Mouse (Mus musculus): ENCODE data around the gene Fermt1.

The Fermt1 gene

DNA sequence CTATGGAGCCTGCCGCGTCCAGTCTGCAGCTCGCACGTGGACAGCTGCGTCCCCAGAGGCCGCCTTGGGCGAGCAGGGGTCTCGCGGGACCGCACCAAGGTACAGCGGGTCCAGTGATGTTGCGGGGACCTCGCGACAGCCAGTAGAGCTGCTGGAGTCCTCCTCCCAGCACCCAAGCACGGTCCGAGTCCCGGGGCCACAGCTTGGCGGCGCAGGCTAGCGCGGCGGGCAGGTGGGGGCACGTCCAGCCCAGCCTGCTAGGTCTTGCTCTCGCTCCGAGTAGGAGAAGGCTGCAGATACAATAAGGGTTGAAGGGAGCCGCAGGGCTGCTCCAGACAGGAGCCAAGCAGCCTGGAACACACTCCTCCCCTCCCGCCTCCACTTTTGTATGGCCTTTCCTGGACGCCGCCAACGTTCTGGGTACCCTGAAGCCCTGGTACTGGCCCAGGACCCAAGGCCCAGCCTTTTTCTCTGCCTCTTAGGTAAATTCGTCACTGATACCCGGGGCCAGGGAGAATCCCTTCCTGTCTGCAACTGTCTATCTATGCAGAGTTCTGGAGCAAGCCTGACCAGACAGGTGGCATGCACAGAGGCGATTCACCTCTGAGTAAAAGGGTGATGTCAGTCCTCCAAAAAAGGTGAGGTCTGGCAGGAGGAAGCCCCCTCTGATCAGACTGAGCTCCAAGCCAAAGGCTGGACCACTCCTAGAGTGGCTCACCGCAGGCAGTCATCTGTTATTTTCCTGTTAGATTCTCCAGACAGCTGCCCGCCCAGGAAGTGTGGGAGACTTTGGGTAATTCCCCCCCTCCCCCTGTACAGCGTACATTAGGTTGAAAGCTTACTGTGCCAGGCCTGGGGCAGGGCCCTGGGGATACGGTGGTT, at the start of gene Fermt1:
Gene Fermt1, minus strand, starts transcription at position 581 of the 882 bp plus-strand sequence.
- no peak for DNase-seq (ENCODE audit: low read depth, low spot score)

DNA sequence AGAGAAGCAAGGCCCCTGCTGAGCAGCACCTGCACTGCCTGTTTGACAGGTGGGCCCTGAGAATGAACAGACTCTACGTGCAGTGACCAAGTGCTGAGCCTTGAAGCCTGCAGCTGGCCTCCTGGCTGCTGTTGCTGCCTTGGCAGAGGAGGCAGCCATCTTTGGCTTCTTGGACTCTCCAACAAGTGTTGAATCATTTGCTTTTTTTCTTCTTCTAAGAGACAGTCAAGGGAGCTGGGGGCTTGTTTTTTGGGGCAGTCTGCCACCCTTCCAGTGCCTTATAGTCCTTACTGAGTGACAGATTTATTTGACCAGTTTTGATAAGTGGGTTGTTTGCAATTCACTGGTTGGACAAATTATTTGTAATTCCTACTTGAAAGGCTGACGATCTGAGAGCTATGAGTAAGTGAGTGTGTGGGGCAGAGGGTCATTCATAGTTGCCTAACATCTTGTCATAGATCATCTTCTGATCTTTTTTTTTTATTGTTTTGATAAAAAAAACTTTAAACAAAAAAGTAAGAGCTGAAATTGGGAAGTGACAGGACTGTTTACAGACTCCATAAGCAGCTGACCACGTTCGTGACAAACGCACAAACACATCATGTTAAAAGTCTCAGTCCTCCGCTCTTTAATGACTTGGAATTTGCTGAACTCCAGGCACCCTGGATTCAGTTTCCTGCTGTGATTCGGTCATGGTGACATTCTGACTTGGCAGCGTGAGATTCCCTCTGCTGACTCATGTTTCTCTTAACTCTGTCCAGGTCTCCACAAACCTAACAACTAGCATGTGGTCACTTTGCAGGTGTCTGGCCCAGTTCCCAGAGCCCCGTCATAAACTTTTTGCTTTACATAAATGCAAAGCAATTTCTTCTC, 47.2 kb upstream of the Fermt1 start:
- DNase-seq (ENCODE audit: low read depth, low spot score) = peak; percentile 68

DNA sequence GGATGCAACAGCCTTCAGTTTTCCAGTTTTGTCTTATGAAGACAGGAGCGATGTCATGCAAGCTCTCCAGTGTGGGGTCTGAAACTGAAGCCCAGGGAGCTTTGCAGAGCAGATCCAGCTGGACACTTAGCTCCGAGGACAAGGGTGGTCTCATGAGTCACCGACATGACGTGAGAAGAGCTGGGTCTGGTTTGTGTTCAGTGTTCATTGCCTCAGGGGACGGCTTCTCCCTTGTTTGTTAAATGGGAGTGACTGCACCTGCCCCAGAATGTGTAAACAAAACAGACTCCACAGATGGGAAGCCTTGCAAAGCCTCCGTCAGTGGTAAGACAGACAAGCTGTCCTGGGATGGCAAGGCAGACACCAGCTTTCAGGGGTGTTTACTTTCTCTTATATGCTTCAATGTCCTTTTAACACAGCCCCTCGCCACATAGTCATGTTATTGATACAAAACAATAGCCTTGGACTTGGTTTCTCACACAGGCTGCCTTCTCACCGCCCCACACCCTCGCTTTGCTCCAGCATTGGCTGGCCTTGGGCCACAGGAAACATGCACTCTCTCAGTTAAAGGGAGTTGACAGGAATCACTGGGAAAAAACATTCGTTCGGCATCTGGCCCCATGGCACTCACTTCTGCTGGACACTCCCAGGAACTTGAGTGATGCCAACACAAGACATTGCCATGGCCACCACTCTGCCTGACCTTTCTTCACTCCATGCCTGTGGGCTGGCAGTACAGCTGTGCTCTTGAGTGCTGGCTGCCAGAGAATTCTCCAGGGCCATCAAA, 44.3 kb upstream of the Fermt1 start:
- peak; percentile 36 for DNase-seq (ENCODE audit: low read depth, low spot score)

DNA sequence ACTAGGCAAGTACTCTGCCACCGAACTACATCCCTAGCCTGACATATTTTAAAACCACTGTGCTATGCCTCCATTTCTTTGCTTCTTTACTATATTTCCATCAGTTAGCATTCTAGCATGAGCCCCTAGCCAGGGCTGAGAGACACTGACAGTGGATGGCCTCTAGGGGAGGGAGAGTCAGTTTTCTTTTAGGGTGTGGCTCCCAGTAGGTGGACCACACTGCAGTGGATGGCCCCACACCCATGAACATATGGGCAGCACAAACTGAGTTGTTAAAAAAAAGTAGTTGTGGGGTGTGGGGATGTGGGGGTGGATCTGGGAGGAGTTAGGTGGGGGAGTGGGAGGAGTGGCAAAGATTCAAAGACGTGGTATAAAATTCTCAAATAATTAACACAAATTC, 27.6 kb upstream of the Fermt1 start:
- DNase-seq (ENCODE audit: low read depth, low spot score) = no peak

DNA sequence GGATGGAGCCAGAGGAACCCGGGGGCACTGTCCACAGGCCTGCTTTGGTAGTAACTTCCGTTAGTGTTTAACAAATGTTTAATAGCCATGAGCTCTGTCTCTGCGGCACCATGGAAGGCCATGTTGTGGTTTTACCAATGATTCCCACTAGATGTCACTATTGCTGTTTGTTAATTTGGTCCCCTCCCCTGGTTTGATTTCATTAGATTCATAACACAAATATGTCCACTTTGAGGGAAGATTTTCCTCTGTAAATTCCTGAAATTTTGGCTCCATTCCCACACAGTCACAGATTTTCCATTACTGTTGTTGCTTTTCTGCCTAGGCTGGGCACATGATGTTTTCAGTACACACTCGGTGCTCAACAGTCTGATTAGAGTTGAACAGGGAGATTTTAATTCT, 25.1 kb upstream of the Fermt1 start:
- DNase-seq (ENCODE audit: low read depth, low spot score) = peak; percentile 61

DNA sequence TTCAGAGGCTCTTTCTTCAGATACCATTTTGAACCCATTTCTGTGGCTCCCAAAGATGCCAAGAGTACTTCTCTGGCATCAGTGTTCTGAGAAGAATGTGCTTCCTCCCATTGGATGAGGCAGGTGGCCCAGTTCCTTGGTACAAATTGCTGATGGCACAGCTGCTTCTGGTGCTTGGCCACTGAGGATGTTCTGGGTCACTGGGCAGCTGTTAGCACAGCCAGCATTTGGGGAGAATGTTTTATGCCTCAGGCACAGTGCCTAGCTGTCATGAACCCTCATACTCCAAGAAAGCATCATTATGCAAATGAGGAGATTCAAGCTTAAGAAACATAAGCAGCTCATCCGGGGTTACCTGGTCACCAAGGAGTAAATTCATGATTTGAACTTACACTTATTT, 12.1 kb upstream of the Fermt1 start:
- no peak for DNase-seq (ENCODE audit: low read depth, low spot score)

DNA sequence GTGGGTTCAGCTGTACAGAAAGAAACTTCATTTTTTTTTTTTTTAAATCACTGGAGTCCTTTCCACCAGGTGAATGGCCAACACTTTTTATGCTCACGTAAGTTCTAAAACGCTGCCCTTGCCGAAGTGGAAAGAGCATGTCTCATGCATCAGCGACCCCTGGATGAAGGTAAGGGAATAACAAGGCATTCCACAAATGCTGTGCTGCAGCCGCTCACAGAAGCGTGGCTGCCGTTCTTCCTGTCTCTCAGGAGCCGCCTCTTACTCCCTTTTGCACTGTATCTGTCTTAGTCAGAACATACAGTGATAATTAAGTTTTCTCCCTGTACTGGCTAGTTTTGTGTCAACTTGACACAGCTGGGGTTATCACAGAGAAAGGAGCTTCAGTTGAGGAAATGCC, 6.5 kb upstream of the Fermt1 start:
- no peak for DNase-seq (ENCODE audit: low read depth, low spot score)

DNA sequence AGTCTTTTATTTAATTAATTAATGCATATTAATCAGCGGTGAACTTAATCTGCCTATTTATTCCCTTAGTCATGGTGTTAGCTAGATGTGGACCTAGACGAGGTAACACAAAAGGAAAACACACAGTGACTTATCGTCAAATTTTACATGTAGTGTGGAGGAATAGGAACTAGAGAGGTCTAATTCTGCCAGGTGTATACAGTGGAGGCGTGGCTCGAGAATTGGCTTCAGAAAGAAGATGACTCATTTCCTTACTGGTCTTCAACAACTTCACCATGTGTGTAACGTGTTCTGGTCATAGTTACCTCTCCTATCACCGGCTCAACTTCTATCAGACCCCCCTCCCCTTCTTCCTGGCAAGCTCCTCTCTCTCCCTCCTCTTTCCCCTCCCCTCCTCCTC, 2.5 kb upstream of the Fermt1 start:
- DNase-seq (ENCODE audit: low read depth, low spot score) = no peak

DNA sequence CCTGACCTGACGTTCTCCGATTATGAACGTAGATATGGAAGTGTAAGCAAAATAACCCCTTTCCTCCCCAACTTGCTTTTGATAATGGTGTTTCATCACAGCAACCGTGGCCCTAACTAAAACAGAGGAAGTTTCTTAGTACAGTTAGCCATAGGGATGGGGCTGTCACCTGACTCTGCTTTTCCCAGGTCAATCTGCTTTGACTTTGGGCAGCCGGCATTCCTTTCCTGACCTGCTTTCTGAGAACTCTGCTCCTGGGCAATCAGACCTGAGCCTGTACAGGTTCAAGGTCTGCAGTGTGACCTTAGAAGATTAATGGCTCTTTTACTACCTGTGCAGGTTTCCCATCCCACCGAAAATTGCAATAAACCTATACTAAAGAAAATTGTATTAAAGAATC, 1.3 kb upstream of the Fermt1 start:
- no peak for DNase-seq (ENCODE audit: low read depth, low spot score)

DNA sequence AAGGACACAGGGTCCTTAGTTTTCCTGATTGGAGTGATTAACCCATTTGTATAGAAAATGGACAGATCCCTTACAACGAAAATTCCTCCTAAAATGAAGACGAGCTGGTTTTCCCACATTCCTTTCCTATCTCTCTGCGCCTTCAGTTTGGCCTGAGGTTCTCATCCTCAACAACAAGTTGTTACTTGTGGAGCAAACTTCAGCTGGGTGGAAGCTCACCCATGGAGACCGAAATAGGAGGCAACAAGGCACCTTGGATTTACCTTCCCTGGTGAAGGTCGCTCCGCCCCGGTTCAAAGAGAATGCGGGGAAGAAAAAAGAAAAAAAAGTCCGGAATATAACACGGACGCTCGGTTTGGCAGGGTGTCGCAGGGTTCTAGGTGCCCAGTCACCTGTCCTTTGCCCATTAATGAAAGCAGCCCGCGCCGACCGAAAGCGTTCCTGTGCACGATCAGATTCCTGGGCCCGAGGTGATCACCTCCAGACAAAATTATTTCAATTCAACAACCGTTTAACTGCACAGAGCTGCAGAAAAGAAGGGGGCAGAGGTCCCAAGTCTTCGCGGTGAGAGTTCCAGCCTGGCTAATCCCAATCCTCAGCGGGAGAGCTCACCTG, 888 bp downstream of the Fermt1 start:
- no peak for DNase-seq (ENCODE audit: low read depth, low spot score)

DNA sequence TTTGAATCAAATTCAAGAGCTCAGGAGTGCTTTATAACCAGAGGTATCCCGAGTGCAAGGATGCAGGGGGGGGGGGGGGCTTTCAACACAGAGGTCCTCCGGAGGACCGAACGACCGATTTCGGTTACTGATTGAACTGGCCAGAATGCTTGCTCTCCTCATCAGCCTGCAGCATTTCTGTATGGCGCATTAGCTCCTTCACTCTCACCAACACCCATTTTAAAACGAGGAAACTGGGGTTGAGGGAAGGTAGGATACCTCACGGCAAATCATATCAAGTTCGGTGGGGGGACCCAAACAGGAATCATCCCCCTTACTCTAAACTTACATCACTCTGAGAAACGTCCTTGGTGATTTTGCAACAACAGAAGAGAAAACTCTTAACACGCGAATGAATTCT, 1.7 kb downstream of the Fermt1 start:
- DNase-seq (ENCODE audit: low read depth, low spot score) = no peak

DNA sequence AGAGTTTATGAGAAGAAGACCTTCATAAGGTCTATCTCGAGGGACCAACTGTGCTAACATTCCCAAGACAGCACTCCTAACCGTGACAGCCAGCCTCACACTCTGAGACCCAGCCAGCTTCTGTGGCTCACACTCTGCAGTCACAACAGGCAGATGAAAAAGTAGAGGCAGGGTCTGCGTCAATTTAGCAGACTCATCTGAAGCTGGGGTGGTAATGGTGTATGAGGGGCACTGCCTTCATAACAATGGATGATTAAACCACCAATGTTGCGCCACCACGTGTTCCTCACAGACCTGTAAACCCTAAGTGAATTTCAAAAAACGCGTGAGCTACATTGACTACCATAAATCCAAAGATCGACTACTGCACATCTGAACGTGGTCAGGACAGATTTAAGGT, 2.1 kb downstream of the Fermt1 start:
- no peak for DNase-seq (ENCODE audit: low read depth, low spot score)

DNA sequence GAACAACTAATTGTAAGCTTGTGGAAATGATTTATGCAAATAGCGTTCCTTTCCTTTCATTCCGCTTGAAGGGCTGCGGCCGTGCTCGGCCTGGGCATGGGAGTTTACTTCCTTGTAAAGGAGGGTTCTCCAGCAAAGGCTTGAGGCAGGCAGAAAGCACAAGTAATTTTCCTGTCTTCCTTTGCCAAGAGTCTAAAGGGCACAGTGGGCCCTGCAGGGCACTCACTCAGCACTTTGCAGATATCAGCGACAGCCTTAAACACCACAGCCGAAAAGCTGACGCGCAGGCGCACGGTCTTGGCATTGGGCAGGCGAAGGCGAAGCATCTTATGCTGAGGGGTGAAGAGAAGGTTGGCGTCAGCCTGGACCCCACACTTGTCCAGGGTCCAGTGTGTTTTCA, 6.7 kb downstream of the Fermt1 start:
- DNase-seq (ENCODE audit: low read depth, low spot score) = no peak

DNA sequence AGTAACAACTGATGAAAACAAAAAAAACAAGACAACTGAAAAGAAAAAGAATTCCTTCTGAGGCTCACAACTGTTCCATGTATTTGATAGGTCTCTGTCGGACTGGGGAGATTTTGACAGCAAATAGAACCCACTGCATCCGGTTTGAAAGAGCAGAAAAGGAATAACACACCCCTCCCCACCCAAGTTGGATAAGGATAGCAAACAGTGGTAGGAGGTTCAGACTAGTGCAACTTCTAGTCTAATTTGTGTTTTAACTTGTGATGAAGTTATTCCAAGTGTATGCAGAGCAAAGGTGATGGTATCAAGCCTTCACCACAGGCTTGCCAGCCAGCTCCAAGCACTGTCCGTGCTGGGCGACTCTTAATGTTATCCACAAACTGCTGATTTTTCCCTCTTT, 9.5 kb downstream of the Fermt1 start:
- no peak for DNase-seq (ENCODE audit: low read depth, low spot score)

DNA sequence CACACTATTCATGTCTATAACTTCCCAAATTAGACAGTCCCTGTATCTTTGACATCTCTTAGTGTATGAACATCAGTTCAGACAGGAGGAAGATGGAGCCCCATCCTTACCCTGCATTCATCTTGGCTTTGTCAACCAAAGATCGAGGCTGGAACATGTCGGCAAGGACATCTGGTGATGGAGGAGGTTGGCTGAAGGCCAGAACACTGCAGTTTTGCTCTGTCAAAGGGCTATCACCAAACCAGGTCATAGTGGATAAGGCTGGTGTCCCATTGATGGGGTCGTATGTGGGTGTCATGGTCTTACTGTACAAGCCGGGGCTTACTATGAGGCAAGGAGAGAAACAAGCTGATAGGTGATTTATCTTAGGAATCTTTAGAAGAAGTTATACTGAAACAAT, 11.0 kb downstream of the Fermt1 start:
- DNase-seq (ENCODE audit: low read depth, low spot score) = no peak

DNA sequence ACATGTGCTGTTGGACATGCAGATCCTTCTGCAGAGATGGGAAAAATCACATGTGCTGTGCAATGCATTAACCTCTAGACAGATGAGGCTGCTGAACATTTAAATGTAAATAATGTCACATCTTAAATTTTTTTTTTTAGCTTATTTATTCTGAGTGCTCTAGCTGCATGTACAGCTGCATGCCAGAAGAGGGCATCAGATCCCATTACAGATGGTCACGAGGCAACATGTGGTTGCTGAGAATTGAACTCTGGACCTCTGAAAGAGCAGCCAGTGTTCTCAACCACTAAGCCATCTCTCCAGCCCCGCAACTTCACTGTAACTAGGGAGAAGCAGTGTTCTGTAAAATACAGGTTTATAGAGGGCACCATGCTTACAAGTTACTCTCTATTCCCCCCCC, 11.6 kb downstream of the Fermt1 start:
- DNase-seq (ENCODE audit: low read depth, low spot score) = no peak

DNA sequence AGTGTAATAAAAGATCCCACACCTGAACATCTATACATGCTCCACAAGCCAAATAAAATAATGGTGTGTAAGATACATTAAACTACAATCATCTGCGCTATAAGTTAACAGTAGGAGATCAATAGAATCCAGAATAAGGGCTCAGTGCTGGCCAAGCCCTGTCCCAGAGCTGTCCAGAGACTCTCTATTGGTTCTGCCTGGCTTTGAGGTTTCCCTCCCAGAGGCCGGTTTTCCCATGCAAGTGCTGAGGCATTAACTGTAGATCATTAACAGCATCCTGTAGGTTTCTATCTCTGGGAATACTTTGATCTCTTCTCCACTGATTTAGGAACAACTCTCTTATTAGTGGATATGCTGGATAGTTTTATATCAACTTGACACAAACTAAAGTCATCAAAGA, 16.7 kb downstream of the Fermt1 start:
- DNase-seq (ENCODE audit: low read depth, low spot score) = no peak

DNA sequence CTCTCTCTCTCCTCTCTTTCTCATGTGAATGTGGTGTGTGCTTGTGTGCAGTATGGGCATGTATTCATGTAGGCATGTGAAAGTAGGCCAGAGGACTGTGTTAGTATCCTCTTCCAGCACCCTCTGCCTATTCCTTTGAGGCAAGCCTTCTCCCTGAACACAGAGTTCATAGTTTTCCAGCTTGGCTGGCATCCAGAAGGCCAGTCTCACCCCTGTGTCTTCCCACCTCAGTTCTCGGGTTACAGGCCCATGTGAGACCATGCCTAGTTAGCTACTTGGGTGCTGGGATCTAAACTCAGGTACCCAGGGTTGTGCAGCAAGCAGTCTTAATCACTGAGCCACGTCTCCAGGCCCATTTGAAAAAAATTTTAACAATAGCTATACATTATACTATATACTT, 17.8 kb downstream of the Fermt1 start:
- no peak for DNase-seq (ENCODE audit: low read depth, low spot score)

DNA sequence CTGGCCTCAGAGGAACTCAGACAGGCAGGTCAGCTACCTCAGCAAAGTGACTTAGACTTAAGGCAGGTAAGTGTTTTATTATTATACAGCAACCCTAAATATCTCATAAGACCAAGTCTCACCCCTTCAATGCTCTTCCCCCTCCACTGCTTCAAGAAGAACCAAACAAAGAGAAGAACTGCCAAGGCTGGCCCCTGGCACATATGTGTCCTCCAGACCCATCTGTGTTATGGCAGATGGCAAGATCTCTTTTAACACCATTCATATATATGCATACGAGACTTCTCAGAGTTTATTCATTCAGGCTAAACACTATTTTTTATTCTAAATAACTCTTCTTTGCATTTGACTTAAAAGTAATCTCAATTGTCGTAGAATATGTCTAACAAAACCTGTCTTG, 18.4 kb downstream of the Fermt1 start:
- no peak for DNase-seq (ENCODE audit: low read depth, low spot score)

DNA sequence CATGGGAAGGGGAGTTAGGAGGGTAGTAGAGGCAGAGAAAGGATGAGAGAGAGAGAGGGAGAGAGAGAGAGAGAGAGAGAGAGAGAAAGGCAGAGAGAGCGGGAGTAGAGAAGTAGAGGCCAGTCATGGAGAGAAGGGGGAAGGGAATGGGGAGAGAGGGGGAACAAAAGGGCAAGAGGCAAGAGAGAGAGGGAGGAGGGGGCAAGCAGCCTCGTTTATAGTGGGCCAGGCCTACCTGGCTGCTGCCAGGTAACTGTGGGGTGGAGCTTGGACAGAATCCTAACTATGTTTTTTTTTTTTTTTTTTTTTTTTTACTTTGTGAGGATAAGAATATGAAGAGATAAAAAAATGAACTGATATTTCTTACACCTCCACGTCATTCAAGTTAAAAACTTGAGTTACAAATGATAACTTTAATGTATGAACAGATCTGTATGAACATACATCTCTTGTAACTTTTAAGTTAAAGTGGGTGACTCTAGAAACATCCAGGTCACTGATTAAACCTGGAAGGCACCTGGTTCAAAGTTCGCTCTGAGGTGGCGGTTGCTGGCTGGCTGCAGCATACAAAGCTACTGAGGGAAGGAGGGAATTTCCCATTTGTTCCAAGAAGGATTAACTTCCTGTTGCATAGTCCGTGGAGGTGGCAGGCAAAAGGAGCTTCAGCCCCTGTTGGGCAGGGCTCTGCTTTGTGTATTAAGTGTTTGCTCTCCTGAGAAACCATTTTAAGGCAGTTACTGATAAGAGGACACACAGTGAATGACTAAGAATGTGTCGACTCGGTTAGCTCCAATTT, 22.2 kb downstream of the Fermt1 start:
- DNase-seq (ENCODE audit: low read depth, low spot score) = no peak

Measured in skeletal muscle tissue, adult 2 months (tissue).